Mouse (Mus musculus) retina, postnatal 1 day (tissue): Measurements from ENCODE around the gene Zfp335.
A peak's percentile ranks its signal among the peaks of the same experiment; 100 is the strongest.
"Not testable (repeated sequence)": the region's sequence is repeated elsewhere in the genome, so short reads cannot be mapped to it uniquely, and the experiment has no call there.

Experiments
- DNase-seq: peaks from one replicate; pipeline ENCODE4 v3.0.0-alpha.2; 2012

Gene Zfp335

DNA sequence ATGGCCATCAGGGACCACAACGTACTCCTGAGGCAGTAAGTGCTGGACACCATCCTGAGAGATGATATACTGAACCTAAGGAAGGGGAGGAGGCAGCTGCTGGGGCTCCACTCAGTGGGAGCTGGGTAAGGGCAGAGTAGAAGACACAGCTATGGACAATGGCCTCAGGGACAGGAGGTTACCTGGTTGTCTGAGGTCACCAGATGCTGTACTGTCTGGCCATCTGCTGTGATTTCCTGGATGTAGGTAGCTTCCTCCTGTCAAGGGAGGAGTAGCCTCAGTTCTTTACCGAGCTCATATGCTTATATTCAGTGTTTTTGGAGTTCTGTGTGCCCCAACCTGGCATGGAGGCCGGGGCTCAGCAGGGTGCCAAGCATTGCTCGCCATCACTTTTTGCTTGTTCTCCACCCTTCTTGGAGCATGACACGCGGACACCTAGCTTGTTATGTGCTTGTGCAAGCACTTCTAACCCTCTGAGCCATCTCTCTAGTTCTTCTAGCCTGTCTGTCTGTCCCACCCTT lies 18.8 kb downstream of the Zfp335 start:
- DNase-seq: no peak

DNA sequence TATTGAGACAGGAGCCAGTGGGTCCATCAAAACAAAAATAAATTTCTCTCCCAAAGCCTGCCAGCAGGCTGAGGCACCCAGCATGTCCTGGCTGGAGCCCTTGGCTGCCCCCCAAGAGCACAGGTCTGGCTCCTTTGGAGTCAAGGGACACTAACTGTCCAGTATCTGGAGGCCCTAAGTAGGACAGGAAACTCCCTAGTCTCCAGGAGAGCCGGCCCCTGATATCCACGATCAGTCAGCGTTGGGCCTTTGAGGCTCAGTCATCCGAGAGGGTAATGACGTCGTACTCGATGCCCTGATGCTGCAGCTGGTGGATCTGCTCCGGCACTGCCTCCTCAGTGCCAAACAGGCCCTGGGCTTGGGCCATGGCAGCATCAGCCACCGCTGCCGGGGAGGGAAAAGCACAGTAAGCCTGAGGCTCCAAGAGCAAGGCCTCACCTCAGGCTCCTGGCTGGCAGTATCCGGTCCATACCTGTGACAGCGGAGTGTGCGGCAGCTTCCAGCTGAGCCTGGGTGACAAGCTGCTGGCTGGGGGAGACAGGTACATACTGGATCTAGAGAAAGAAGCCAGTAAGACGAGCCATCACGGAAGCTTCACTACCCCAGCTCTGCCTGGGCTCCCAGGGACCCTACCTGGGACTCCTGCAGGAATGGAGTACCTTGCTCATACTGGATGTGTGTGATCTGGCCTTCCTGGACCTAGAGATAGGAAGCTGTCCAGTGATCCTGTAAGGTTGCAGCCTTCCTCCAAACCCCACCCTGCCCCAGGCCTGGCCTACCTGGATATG lies 19.5 kb downstream of the Zfp335 start:
- peak; percentile 53 for DNase-seq

DNA sequence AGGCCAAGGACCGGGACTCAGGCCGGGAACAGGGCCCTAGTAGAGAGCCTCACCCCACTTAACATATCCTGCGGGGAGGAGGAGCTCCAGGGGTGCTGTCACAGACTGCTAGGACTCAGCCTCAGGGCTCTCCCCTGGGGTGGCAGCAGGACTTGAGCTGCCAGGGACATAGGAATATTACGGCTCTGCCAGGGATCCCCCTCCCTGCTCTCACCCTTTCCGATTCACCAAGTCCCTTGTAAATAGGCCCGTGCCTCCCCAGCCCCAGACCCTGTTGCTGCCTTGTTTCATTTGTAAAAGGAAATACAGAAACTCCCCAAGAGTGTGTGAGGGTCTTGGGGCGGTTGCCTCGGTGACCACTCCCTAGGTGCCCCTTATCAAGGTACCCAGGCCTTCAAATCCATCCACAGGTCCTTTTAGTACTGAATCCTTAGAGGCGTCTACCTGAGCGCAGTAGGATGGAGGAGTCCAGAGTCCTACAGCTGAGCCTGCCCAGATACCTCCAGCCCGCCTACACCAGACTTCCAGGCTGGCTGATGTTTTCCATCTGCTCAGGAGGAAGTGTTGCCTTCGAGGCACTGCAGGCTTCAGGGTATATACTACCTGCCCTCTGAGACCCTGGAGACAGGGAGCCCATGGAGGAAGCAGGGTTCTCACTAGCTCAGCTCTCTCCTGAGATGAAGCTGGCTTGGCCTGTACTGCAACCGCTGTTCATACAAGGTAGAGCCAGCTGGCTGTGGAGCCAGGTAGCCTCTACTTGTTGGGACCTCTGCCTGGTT lies 20.3 kb downstream of the Zfp335 start:
- DNase-seq: no peak

DNA sequence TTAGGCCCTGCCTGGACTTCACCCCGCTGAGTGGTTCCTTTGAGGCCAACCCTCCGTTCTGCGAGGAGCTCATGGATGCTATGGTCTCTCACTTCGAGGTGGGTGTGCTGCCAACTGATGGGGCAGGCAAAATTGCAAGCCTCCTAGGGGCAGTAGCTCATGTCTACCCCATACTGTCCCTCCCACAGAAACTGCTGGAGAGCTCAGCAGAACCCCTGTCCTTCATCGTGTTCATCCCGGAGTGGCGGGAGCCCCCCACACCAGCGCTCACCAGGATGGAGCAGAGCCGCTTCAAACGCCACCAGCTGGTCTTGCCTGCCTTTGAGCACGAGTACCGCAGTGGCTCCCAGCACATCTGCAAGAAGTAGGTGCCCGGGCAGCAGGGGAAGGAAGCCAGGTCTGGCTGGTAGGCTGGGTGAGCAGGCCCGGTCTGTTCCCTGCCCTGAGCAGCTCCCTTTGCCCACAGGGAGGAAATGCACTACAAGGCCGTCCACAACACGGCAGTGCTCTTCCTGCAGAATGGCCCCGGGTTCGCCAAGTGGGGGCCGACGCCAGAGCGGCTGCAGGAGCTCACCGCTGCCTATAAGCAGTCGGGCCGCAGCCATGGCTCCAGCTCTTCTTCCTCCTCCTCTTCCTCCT lies 21.0 kb downstream of the Zfp335 start:
- no peak for DNase-seq

DNA sequence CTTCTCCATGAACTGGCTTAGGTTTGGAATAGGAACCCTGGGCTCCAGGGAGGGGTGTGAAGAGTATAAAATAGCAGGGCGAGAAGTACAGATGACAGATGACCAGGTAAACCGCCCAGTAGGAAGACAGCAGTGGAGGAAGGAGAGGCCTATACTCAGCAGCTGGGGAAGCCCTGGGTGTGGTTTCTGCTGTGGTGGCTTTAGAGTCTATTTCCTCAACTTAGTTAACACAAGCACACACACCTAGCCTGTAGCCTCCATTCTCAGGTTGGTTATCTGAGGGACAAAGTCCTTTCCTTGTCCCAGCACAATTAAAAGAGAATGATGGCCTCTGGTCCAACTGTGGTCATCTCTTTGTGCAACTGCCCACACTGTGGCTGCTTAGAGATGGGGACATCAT lies 21.6 kb downstream of the Zfp335 start:
- DNase-seq: no peak

DNA sequence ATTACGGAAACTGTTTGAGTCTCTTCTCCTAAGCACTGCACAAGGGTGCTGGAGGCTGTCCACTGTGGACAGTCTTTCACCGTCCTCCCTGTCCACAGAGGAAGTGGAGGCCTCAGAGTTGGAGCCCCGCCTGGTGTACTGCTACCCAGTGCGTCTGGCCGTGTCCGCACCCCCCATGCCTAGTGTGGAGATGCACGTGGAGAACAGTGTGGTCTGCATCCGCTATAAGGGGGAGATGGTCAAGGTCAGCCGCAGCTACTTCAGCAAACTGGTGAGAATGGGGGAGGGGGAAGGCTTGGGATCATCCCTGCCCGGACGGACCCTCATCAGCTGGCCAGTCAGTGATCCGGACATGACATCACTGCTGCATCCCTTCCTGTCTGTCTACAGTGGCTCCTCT lies 22.6 kb downstream of the Zfp335 start:
- DNase-seq: no peak

DNA sequence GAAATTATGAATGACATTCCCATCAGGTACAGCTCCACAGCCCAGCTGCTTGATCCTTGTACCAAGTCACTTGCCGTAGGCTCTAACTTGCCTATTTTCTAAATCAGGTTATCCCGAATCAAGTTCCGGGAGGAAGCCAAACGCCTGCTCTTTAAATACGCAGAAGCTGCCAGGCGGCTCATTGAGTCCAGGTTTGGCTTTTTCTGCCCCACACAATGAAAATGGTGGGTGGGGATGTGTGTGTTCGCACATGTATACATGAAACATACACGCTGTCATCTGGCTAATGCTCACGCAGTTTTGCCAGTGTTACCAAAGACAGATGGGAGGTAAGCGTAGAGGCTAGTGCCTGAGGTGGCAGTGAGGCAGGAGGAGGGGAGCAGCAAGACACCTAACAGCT lies 24.9 kb downstream of the Zfp335 start:
- DNase-seq: no peak

DNA sequence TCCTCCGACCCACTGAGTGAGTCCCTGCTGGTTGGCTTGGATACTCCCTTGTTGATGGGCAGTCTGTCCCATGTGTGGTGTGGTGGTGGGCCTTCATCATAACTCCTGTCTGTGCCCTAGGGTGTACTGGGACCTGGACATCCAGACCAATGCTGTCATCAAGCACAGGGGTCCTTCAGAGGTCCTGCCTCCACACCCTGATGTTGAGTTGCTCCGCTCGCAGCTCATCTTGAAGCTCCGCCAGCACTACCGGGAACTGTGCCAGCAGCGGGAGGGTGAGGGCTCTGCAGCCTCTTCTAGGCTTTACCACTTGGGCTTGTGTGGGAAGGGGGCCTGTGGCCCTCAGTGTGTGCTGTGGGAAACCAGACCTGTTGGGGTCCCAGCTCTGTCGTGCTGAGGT lies 25.8 kb downstream of the Zfp335 start:
- no peak for DNase-seq

DNA sequence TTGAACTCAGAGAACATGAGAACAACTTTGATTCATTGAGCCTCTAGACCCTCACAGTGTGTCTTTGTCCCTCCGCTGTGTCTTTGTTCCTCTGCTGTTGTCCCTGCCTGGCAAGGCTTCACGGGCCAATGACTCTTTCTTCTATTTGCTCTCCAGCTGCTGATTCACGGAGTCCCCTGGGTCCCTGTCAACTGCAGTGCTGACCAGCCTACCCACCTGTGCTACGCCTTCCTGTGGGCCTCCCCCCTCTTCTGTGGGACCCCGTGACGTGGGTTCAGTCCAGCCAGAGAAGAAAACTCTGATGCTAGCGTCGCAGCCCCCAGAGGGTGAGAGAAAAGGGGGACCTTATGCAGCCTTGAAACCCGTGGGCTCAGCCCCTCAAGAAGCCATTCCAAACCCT lies 28.9 kb downstream of the Zfp335 start:
- DNase-seq: peak; percentile 55

DNA sequence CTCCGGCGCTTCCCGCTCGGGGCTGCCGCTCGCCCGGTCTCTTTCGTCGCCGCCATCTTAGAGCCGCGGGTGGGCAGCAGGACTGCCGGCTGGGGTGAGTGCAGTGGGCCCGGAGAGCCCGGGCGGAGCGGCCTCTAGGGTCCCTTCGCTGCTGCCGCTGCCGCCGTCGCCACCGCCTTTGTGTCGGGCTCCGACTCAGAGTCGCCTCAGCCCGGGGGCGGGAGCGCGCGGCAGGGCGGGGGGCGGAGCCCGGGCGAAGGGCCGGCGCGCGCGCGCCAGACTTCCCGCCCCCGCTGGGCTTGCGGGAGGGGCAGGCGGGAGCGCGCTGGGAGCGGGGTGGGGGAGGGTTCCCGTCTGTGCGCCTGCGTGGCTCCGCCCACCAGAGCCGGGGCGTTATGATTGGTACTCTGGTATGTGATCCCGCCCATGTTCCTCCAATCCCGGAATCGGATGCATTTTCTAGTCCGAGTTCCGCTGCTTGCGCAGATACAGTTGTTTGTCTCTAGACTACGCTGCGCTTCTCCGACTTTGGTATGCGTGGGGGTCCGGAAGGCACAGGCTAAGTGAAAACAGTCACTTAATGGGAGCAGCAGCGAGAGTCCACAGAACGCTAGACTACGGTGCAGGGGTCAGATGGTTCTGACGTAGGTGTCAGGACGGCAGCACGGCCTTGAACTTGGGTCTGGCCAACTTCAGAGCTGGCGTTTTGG lies 31.8 kb downstream of the Zfp335 start:
- peak; percentile 97 for DNase-seq

DNA sequence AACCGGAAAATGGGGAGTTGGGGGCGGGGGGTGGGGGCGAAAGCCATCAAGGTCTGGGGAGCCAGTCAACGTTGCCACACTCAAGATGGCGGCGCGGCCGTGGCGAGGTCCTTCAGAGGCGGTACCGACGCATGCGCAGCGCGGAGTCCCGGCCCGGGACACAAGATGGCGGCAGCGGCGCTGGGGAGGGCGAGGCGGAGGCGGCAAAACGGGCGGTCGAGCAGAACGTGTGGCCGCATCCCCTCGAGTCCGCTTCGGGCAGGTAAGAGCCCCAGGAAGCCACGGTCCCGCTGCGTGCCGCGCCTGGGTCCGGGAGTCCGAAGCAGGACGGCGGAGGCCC lies 32.4 kb downstream of the Zfp335 start, which contains the start of gene Pcif1:
Gene Pcif1 (plus strand): TSS at position 77 of the 340 bp plus-strand sequence.
- peak; percentile 93 for DNase-seq

DNA sequence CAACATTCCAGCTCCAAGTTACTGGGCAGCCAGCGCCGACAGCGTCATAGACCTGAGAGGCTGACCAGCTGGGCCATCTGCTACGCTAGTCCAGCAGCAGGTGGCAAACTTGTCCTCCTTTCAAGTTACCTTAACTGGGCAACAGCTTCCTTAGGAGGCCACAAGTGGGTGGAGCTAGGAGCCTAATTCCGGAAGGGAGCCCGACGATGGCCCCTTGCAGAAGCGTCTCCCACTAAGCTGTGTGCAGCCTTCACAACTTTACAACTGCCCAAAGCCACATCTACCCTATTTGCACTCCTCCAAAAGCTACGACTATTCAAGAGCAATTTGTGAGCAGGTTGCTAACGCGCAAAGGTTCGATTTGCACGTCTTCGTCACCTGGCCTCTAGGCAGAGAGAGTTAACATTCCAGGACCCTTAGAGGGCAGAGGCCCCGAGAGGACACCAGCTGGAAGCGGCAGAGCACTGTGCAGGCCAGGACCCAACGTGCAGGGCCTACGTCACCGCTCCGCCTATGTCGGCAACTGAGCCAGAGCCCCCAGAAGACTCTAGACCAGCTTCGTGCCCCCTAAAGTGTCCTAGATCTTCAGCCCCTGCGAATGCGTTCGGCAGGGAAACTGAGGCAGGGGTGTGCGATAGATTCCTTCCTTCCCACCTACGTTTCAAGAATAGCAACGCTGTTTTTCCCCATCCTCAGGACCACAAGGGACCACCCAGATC lies 32.9 kb downstream of the Zfp335 start:
- peak; percentile 80 for DNase-seq

DNA sequence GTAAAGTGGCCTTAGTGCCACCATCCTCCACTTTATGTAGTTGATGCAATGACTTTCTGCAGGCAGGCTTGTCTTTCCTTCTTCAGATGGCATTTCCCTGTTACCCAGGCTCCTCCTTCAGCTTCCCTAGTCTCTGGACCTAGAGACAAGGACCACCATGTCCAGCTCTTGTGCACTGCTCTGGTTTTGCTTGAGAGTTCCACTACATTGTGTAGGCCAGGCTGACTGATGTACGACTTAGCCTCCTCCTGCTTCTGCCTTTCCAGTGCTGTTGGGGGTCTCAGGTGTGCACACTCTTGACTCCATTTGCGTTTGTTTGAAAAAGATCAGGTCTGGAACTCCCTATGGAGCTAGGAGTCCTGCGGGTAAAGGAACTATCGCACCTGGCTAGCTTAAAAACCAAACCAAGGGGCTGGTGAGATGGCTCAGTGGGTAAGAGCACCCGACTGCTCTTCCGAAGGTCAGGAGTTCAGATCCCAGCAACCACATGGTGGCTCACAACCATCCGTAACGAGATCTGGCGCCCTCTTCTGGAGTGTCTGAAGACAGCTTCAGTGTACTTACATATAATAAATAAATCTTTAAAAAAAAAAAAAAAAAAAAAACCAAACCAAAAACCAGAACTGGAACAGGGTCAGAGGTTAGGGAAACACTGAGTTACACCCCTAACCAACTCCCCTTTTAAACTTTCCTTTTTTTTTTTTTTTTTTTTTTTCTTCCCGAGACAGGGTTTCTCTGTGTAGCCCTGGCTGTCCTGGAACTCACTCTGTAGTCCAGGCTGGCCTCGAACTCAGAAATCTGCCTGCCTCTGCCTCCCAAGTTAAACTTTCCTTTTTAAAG lies 34.0 kb downstream of the Zfp335 start:
- not testable (repeated sequence) for DNase-seq

DNA sequence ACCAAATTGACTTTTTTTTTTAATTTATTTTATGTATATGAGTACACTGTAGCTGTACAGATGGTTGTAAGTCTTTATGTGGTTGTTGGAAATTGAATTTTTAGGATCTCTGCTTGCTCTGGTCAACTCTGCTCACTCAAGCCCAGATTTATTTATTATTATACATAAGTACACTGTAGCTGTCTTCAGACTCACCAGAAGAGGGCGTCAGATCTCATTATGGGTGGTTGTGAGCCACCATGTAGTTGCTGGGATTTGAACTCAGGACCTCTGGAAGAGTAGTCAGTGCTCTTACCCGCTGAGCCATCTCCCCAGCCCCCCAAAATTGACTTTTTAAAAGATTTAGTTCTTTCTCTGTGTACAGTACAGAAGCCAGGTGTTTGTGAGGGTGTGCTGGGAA lies 35.9 kb downstream of the Zfp335 start:
- not testable (repeated sequence) for DNase-seq

DNA sequence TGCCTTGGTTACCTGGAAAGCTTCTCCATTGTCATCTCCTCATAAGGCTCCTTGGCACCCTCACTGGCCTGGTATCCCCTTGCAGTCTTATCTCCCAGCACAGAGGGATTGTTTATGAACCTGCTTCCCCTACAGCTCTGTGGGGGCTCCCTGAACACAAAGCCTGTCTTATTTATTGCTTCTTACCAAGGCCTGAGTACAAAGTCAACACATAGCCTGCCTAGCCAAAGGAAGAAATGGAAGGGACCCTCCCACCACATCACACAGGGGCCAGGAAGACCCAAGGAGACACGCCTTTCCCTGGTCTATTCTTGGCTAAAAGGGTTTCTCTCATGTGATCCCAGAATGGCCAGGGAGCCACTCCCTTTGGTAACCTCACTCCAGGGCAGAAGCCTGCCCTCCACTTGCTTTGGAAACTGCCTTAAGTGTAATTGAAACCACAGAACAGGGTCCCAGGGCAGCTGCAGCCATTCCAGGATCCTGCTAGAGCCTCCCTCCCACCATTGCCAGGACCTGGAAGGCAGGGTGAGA lies 37.3 kb downstream of the Zfp335 start:
- DNase-seq: no peak

DNA sequence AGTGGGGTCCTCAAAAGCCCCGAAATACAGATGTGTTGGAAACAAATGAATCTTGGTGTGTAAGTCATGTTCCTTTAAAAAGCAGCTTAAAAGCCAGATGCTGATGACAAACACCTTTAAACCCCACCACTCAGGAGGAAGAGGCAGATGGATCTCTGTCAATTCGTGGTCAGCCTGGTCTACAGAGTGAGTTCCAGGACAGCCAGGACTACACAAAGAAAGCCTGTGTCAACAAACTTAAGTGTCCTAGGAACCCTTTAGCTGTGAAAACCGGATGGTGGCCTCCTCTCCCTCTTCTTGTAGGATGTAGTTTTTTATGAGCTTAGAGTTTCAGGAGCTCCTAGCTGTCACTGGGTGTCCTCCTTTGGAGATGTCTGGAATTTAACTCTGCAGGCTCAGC lies 37.9 kb downstream of the Zfp335 start:
- DNase-seq: no peak

DNA sequence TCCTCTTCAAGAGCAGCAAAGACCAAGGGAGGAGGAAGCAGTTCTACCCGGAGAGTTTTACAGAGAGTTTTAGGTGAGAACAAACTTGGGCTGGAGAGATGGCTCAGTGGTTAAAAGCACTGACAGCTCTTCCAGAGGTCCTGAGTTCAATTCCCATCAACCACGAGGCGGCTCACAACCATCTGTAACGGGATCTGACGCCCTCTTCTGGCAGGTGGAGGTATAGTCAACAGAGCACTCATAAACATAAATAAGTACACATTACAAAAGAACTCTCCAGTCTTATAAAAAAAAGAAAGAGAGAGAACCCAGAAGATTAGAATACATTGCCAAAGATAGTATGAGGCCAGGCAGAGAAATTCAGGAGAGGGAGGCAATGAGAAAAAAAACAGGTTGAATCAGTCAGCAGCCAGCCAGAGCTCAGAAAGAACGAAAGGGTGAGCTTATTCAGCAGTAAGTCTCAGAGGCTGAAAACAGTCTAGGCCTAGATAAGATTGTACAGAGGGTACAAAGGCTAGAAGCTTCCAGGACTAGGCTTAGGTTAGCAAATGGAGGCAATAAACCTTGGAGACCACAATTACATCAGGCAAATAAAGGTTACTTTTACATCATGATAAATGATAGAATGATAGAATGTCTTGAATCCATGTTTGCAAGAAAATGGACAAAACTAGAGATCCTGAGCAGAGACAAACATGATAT lies 39.8 kb downstream of the Zfp335 start:
- no peak for DNase-seq

DNA sequence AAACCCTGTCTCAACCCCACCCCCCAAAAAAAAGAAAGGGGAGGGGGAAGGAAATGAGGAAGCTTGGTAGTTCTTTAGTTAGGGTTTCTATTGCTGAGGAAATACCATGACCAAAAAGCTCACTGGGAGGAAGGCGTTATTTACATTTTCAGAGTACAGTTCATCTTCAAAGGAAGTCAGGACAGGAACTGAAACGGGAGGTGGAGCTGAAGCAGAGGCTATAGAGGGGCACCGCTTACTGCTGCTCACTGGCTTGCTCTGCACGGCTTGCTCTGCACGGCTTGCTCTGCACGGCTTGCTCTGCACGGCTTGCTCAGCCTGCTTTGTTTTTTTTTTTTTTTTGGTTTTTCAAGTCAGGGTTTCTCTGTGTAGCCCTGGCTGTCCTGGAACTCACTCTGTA lies 43.1 kb downstream of the Zfp335 start:
- no peak for DNase-seq

DNA sequence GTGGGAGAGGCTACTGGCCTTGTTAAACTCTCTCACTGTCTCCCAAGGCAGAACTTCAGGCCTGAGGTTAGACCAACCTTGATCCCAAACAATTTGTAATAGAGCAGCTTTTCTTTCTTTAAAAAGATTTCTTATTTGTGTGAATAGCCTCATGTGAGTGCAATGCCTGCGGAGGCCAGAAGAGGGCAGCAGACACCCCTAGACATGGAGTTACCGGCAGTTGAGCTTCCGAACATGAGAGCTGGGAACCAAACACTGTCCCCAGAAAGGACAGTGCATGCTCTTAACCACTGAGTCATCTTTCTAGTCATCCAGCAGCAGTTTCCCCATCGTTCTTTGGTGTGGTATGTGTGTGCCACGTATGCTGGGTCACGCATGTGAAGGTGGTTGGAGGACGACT lies 44.0 kb downstream of the Zfp335 start:
- no peak for DNase-seq
